Mouse (Mus musculus) MEL (cell line): ENCODE data around the gene Fermt2. TPM values are rescaled to one million over a fixed set of nuclear protein-coding genes. Genes with fewer than 3 reads are reported as not detected.

Source experiments
- DNase-seq: peaks from one replicate; pipeline ENCODE4 v3.0.0; 2011; ENCODE audit warnings: low read depth, low spot score
- H3K27ac ChIP-seq: 2 replicates; pipeline ENCODE4 v1.5.1; 2012; ENCODE audit warnings: low read depth, mild to moderate bottlenecking, control low read depth, low read length, moderate library complexity; ENCODE audit not compliant: control insufficient read depth
- H3K27me3 ChIP-seq, 2 experiments: fragments of 150-350 bp in 1 of 2; sonication (generic) in 1 of 2; 2 replicates each; pipeline ENCODE4 v1.6.1; 2012; ENCODE audit warnings: low read length in 2 of 2, mild to moderate bottlenecking in 2 of 2, improper control_type of control experiment in 1 of 2, moderate library complexity in 1 of 2; ENCODE audit not compliant: insufficient read depth in 2 of 2, control insufficient read depth in 1 of 2
- H3K36me3 ChIP-seq, 2 experiments: 2 replicates each; pipeline ENCODE4 v1.6.1; 2012 to 2014; ENCODE audit warnings: low read length in 2 of 2, improper control_type of control experiment in 1 of 2, inconsistent platforms in 1 of 2, mild to moderate bottlenecking in 1 of 2; ENCODE audit not compliant: insufficient read depth in 2 of 2, control insufficient read depth in 1 of 2
- H3K4me1 ChIP-seq, 2 experiments: fragments of 150-350 bp in 1 of 2; sonication (generic) in 1 of 2; 2 replicates each; pipeline ENCODE4 v1.6.1; 2012; ENCODE audit warnings: low read length in 2 of 2, improper control_type of control experiment in 1 of 2, mild to moderate bottlenecking in 1 of 2; ENCODE audit not compliant: insufficient read depth in 2 of 2, control insufficient read depth in 1 of 2
- H3K4me3 ChIP-seq, 2 experiments: fragments of 150-350 bp in 1 of 2; sonication (generic) in 1 of 2; 2 replicates each; pipeline ENCODE4 v1.5.1; 2012; ENCODE audit warnings: low read depth in 2 of 2, low read length in 2 of 2, mild to moderate bottlenecking in 2 of 2, moderate library complexity in 2 of 2, control low read depth in 1 of 2, improper control_type of control experiment in 1 of 2; ENCODE audit not compliant: control insufficient read depth in 1 of 2, insufficient read depth in 1 of 2
- H3K79me2 ChIP-seq: 2 replicates; pipeline ENCODE4 v1.6.1; 2012; ENCODE audit warnings: mild to moderate bottlenecking, low read length, moderate library complexity; ENCODE audit not compliant: control insufficient read depth, poor library complexity, insufficient read depth
- H3K9ac ChIP-seq: 2 replicates; pipeline ENCODE4 v1.6.1; 2012; ENCODE audit warnings: low read depth, mild to moderate bottlenecking, control low read depth, low read length, moderate library complexity; ENCODE audit not compliant: control insufficient read depth, poor library complexity, severe bottlenecking
- H3K9me3 ChIP-seq: fragments of 150-350 bp; sonication (generic); replicated peaks from 2 replicates; pipeline ENCODE4 v1.6.1; 2012; ENCODE audit warnings: mild to moderate bottlenecking, low read length, improper control_type of control experiment, moderate library complexity; ENCODE audit not compliant: insufficient read depth
- BHLHE40 ChIP-seq: IDR thresholded peaks from 2 replicates; pipeline ENCODE4 v1.6.1; 2012; ENCODE audit warnings: low read depth, mild to moderate bottlenecking, inconsistent platforms, low read length, improper control_type of control experiment, borderline replicate concordance
- CHD2 ChIP-seq: IDR thresholded peaks from 2 replicates; pipeline ENCODE4 v1.6.1; 2011; ENCODE audit warnings: low read length, improper control_type of control experiment
- CTCF ChIP-seq, 3 experiments: IDR thresholded peaks in 2 of 3; conservative IDR thresholded peaks in 1 of 3; 2 replicates each; pipeline ENCODE4 v1.5.1; 2011 to 2012; ENCODE audit warnings: low read length in 3 of 3, low read depth in 2 of 3, mild to moderate bottlenecking in 2 of 3, improper control_type of control experiment in 1 of 3, inconsistent platforms in 1 of 3, mixed read lengths in 1 of 3, moderate library complexity in 1 of 3; ENCODE audit not compliant: control insufficient read depth in 1 of 3, insufficient read depth in 1 of 3, poor library complexity in 1 of 3, severe bottlenecking in 1 of 3
- E2F4 ChIP-seq: IDR thresholded peaks from 2 replicates; pipeline ENCODE4 v1.6.1; 2011; ENCODE audit warnings: low read depth, low read length, improper control_type of control experiment, borderline replicate concordance
- ELF1 ChIP-seq: IDR thresholded peaks from 2 replicates; pipeline ENCODE4 v1.6.1; 2014; ENCODE audit warnings: low read depth, mild to moderate bottlenecking, inconsistent platforms, low read length, improper control_type of control experiment, moderate library complexity
- ETS1 ChIP-seq: IDR thresholded peaks from 2 replicates; pipeline ENCODE4 v1.6.1; 2012; ENCODE audit warnings: low read depth, mild to moderate bottlenecking, inconsistent platforms, low read length, improper control_type of control experiment, moderate library complexity
- GABPA ChIP-seq: IDR thresholded peaks from 2 replicates; pipeline ENCODE4 v1.6.1; 2012; ENCODE audit warnings: low read depth, mild to moderate bottlenecking, inconsistent platforms, low read length, improper control_type of control experiment, moderate library complexity
- GATA1 ChIP-seq: IDR thresholded peaks from 2 replicates; pipeline ENCODE4 v1.6.1; 2011; ENCODE audit warnings: low read depth, low read length, improper control_type of control experiment
- HCFC1 ChIP-seq: IDR thresholded peaks from 2 replicates; pipeline ENCODE4 v1.6.1; 2012; ENCODE audit warnings: low read depth, mild to moderate bottlenecking, inconsistent platforms, low read length, improper control_type of control experiment, moderate library complexity
- JUND ChIP-seq: IDR thresholded peaks from 2 replicates; pipeline ENCODE4 v1.6.1; 2011; ENCODE audit warnings: low read depth, mild to moderate bottlenecking, improper control_type of control experiment, low read length
- KAT2A ChIP-seq: conservative IDR thresholded peaks from 2 replicates; pipeline ENCODE4 v1.6.1; 2012; ENCODE audit warnings: low read depth, low read length, improper control_type of control experiment, inconsistent platforms
- MAFK ChIP-seq: IDR thresholded peaks from 2 replicates; pipeline ENCODE4 v1.6.1; 2011; ENCODE audit warnings: low read depth, mild to moderate bottlenecking, low read length, improper control_type of control experiment, borderline replicate concordance
- MAX ChIP-seq: IDR thresholded peaks from 2 replicates; pipeline ENCODE4 v1.6.1; 2011; ENCODE audit warnings: low read length, improper control_type of control experiment
- MAZ ChIP-seq: IDR thresholded peaks from 2 replicates; pipeline ENCODE4 v1.6.1; 2012; ENCODE audit warnings: low read depth, mild to moderate bottlenecking, inconsistent platforms, low read length, improper control_type of control experiment
- MXI1 ChIP-seq: IDR thresholded peaks from 2 replicates; pipeline ENCODE4 v1.6.1; 2011; ENCODE audit warnings: mild to moderate bottlenecking, low read depth, low read length, improper control_type of control experiment
- POLR2A ChIP-seq, 2 experiments: IDR thresholded peaks; 2 replicates each; pipeline ENCODE4 v1.6.1; 2011 to 2012; ENCODE audit warnings: low read length in 2 of 2, mild to moderate bottlenecking in 2 of 2, control low read depth in 1 of 2, improper control_type of control experiment in 1 of 2, low read depth in 1 of 2, moderate library complexity in 1 of 2; ENCODE audit not compliant: control insufficient read depth in 1 of 2, insufficient read depth in 1 of 2, poor library complexity in 1 of 2
- POLR2AphosphoS2 ChIP-seq: IDR thresholded peaks from 2 replicates; pipeline ENCODE4 v1.6.1; 2011; ENCODE audit warnings: low read length, improper control_type of control experiment
- POLR2AphosphoS5 ChIP-seq: IDR thresholded peaks from 2 replicates; pipeline ENCODE4 v1.6.1; 2012; ENCODE audit warnings: low read depth, borderline replicate concordance, mild to moderate bottlenecking, inconsistent platforms, low read length, moderate library complexity, mixed read lengths
- RAD21 ChIP-seq: IDR thresholded peaks from 2 replicates; pipeline ENCODE4 v1.6.1; 2011; ENCODE audit warnings: mild to moderate bottlenecking, low read depth, low read length, improper control_type of control experiment
- RCOR1 ChIP-seq: IDR thresholded peaks from 2 replicates; pipeline ENCODE4 v1.6.1; 2012; ENCODE audit warnings: low read depth, mild to moderate bottlenecking, inconsistent platforms, low read length, improper control_type of control experiment
- TAL1 ChIP-seq: IDR thresholded peaks from 2 replicates; pipeline ENCODE4 v1.6.1; 2012; ENCODE audit warnings: mild to moderate bottlenecking, inconsistent platforms, low read length, moderate library complexity, mixed read lengths
- UBTF ChIP-seq: IDR thresholded peaks from 2 replicates; pipeline ENCODE4 v1.6.1; 2012; ENCODE audit warnings: low read depth, mild to moderate bottlenecking, inconsistent platforms, low read length, improper control_type of control experiment, moderate library complexity, borderline replicate concordance; ENCODE audit not compliant: insufficient read depth
- USF1 ChIP-seq: IDR thresholded peaks from 2 replicates; pipeline ENCODE4 v1.6.1; 2014; ENCODE audit warnings: low read depth, mild to moderate bottlenecking, inconsistent platforms, low read length, improper control_type of control experiment, moderate library complexity
- USF2 ChIP-seq, 2 experiments: IDR thresholded peaks; 2 replicates each; pipeline ENCODE4 v1.6.1; 2011 to 2012; ENCODE audit warnings: improper control_type of control experiment in 2 of 2, low read length in 2 of 2, borderline replicate concordance in 1 of 2, inconsistent platforms in 1 of 2, low read depth in 1 of 2, mild to moderate bottlenecking in 1 of 2; ENCODE audit not compliant: insufficient read depth in 1 of 2
- ZMIZ1 ChIP-seq: IDR thresholded peaks from 2 replicates; pipeline ENCODE4 v1.6.1; 2012; ENCODE audit warnings: low read depth, mild to moderate bottlenecking, inconsistent platforms, low read length, improper control_type of control experiment, moderate library complexity
- polyA plus RNA-seq, 2 experiments: library from polyadenylated mRNA; stranded (reverse) in 1 of 2; unstranded in 1 of 2; fragments of >175 nt in 1 of 2; fragments of >200 nt in 1 of 2; gene quantifications; 2 replicates each; pipeline versions ENCODE4 v1.2.1 to v1.2.4; 2012; ENCODE audit warnings: low replicate concordance in 2 of 2, low read depth in 1 of 2; ENCODE audit not compliant: insufficient read length in 2 of 2, insufficient read depth in 1 of 2, missing spikeins in 1 of 2
- total RNA-seq: library from RNA; depleted of rRNA; stranded (reverse); fragments of 300-350 nt; gene quantifications from 2 replicates; pipeline ENCODE4 v1.2.3, GENCODE M21; 2012

Gene Fermt2
- total and polyA plus RNA-seq, 3 experiments = not detected

- Histone ChIP-seq H3K4me3 (no peak overlapping the region), H3K4me1 (no peaks in the 10 kb centered on the region)
- TF ChIP-seq TAL1 = no peak
- TF ChIP-seq RCOR1 = no peak
- no peak for TF ChIP-seq UBTF
- TF ChIP-seq GABPA = no peak
- no peak for TF ChIP-seq ZMIZ1
- TF ChIP-seq MAX = no peak
- no peak for TF ChIP-seq POLR2AphosphoS5
- TF ChIP-seq POLR2AphosphoS2 = no peak
- TF ChIP-seq, all 39 proteins: peak for 0
- Histone ChIP-seq H3K27me3 (no peaks in the 10 kb centered on the region), H3K79me2 (no peaks in the 10 kb centered on the region), H3K9ac (no peak overlapping the region), H3K27ac (no peak overlapping the region), H3K9me3 (no peaks in the 10 kb centered on the region), H3K36me3 (no peaks in the 10 kb centered on the region)
- DNase-seq = no peak
These were observed 31.8 kb upstream of the Fermt2 start for GRCm38 (mm10) chr14:45561681-45562080.

GRCm38 (mm10) chr14:45559018-45559417 is 29.1 kb upstream of the Fermt2 start:
- Histone ChIP-seq H3K79me2 (no peaks in the 10 kb centered on the region), H3K27ac (no peak overlapping the region), H3K4me1 (no peaks in the 10 kb centered on the region), H3K9ac (no peak overlapping the region), H3K27me3 (no peaks in the 10 kb centered on the region), H3K36me3 (no peaks in the 10 kb centered on the region), H3K4me3 (no peak overlapping the region), H3K9me3 (no peaks in the 10 kb centered on the region)
- no peak for TF ChIP-seq POLR2A (IDR thresholded peaks at IDR 0.05; ENCODE audit: control insufficient read depth in 1 of 2, insufficient read depth in 1 of 2, low read depth in 1 of 2, low read length in 2 of 2, poor library complexity in 1 of 2)
- no peak for TF ChIP-seq BHLHE40
- no peak for TF ChIP-seq JUND
- no peak for TF ChIP-seq USF1
- no peak for TF ChIP-seq GATA1
- TF ChIP-seq ZMIZ1 = no peak
- no peak for TF ChIP-seq ETS1
- no peak for DNase-seq

DNA sequence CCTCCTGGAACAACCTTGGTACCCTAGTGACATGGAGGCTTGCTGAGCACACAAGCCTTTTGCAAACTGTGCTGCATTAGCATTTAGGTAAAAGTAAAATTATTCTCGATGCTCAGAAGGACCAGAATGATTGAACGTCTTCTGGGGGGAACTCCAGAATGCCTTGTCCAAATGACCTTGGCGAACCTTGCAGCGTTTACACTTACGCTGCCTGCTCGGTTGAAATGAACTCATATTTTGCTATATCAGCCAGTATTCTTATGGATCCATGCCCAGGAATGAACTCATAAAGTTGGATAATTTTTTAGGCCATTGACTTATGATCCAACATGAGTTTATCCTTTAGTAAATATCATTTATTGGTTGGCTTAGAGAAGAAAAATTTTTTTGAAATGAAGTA is 24.4 kb upstream of the Fermt2 start:
- TF ChIP-seq RCOR1 = no peak
- TF ChIP-seq ZMIZ1 = no peak
- no peak for TF ChIP-seq RAD21
- TF ChIP-seq USF2 (IDR thresholded peaks at IDR 0.05; ENCODE audit: borderline replicate concordance in 1 of 2, insufficient read depth in 1 of 2, low read depth in 1 of 2, low read length in 2 of 2) = no peak
- no peak for TF ChIP-seq ELF1
- TF ChIP-seq HCFC1 = no peak
- TF ChIP-seq ETS1 = no peak
- TF ChIP-seq MAFK = no peak
- no peak for TF ChIP-seq MAZ
- no peak for TF ChIP-seq GATA1
- TF ChIP-seq KAT2A = no peak
- TF ChIP-seq POLR2AphosphoS2 = no peak
- no peak for TF ChIP-seq MXI1
- no peak for TF ChIP-seq MAX
- TF ChIP-seq CTCF (IDR thresholded peaks at IDR 0.05 in 2 of 3, conservative IDR thresholded peaks at IDR 0.05 in 1 of 3; ENCODE audit: control insufficient read depth in 1 of 3, insufficient read depth in 1 of 3, low read depth in 2 of 3, low read length in 3 of 3, poor library complexity in 1 of 3, severe bottlenecking in 1 of 3) = no peak
- no peak for TF ChIP-seq CHD2
- TF ChIP-seq E2F4 = no peak
- no peak for TF ChIP-seq GABPA
- H3K27me3 ChIP-seq = no peaks in the 10 kb centered on the region
- H3K27ac ChIP-seq = no peak overlapping the region
- H3K4me1 ChIP-seq = no peaks in the 10 kb centered on the region
- H3K36me3 ChIP-seq = no peaks in the 10 kb centered on the region
- H3K9me3 ChIP-seq = no peaks in the 10 kb centered on the region
- no peaks in the 10 kb centered on the region for H3K79me2 ChIP-seq
- H3K4me3 ChIP-seq = no peak overlapping the region
- no peak overlapping the region for H3K9ac ChIP-seq
- no peak for DNase-seq
